Mouse (Mus musculus): ENCODE measurements around the gene Eif3i. TPM values are rescaled to one million over a fixed set of nuclear protein-coding genes. Genes with fewer than 3 reads are reported as not detected.

The Eif3i gene
- total RNA-seq (2021), result 100 to 1,000 TPM; 125 to 129 TPM

- peak; percentile 78 to 86 for DNase-seq
- intact Hi-C loops (cut with DNase I), result loop anchor here (5.0 to 10.0 kb wide), 2 partner anchors 138 to 266 kb away; partner anchors contain the start of genes Bsdc1, Rbbp4 and Zbtb8os
These were observed at the start of gene Eif3i, which contains the start of gene Tmem234 for GRCm38 (mm10) chr4:129600233-129601158. Gene Eif3i, minus strand, starts transcription at chr4:129600648. Gene Tmem234, plus strand, starts transcription at chr4:129600668.

- intact Hi-C loops (cut with DNase I), result no loop called here
- no peak for DNase-seq
These were observed 48.2 kb upstream of the Eif3i start for GRCm38 (mm10) chr4:129648656-129649055.

GRCm38 (mm10) chr4:129645204-129645603 lies 44.8 kb upstream of the Eif3i start:
- intact Hi-C loops (cut with DNase I), result no loop called here
- DNase-seq, result no peak

GRCm38 (mm10) chr4:129641756-129642155 lies 41.3 kb upstream of the Eif3i start:
- intact Hi-C loops (cut with DNase I), result no loop called here
- DNase-seq, result no peak

GRCm38 (mm10) chr4:129640638-129641467 lies 40.4 kb upstream of the Eif3i start, which contains the start of gene Txlna:
Gene Txlna, minus strand, starts transcription at chr4:129641065.
- DNase-seq, result peak; percentile 95 to 96
- intact Hi-C loops (cut with DNase I), result loop anchor here (1.0 kb wide), 1 partner anchor 17 kb away; no protein-coding TSS in a partner anchor

GRCm38 (mm10) chr4:129640101-129640637 lies 39.7 kb upstream of the Eif3i start:
- DNase-seq, result peak in 1 of 2 experiments; percentile 39
- intact Hi-C loops (cut with DNase I), result loop anchor here (1.0 kb wide), 1 partner anchor 16 kb away; no protein-coding TSS in a partner anchor

- no peak for DNase-seq
- intact Hi-C loops (cut with DNase I), result no loop called here
These were observed 38.8 kb upstream of the Eif3i start for GRCm38 (mm10) chr4:129639221-129639620.

GRCm38 (mm10) chr4:129633852-129634251 lies 33.4 kb upstream of the Eif3i start:
- DNase-seq, result no peak
- intact Hi-C loops (cut with DNase I), result no loop called here

GRCm38 (mm10) chr4:129631867-129632266 lies 31.4 kb upstream of the Eif3i start:
- no peak for DNase-seq
- intact Hi-C loops (cut with DNase I), result no loop called here

GRCm38 (mm10) chr4:129630944-129631343 lies 30.5 kb upstream of the Eif3i start:
- intact Hi-C loops (cut with DNase I), result no loop called here
- DNase-seq, result peak in 1 of 2 experiments; percentile 44

GRCm38 (mm10) chr4:129626035-129626434 lies 25.6 kb upstream of the Eif3i start:
- DNase-seq, result no peak
- intact Hi-C loops (cut with DNase I), result no loop called here

- intact Hi-C loops (cut with DNase I), result no loop called here
- DNase-seq, result no peak
These were observed 25.0 kb upstream of the Eif3i start for GRCm38 (mm10) chr4:129625496-129625895.

- intact Hi-C loops (cut with DNase I), result no loop called here
- DNase-seq, result peak; percentile 54 to 56
These were observed 24.6 kb upstream of the Eif3i start for GRCm38 (mm10) chr4:129625029-129625370.

GRCm38 (mm10) chr4:129624281-129625028 lies 24.0 kb upstream of the Eif3i start:
- intact Hi-C loops (cut with DNase I), result loop anchor here (1.0 kb wide), 1 partner anchor 16 kb away; no protein-coding TSS in a partner anchor
- DNase-seq, result peak; percentile 77 to 79

- peak; percentile 48 to 67 for DNase-seq
- intact Hi-C loops (cut with DNase I), result loop anchor here (1.0 kb wide), 1 partner anchor 17 kb away; no protein-coding TSS in a partner anchor
These were observed 23.2 kb upstream of the Eif3i start, which contains the start of gene Ccdc28b for GRCm38 (mm10) chr4:129623681-129624091. Gene Ccdc28b, minus strand, starts transcription at chr4:129623947.

GRCm38 (mm10) chr4:129622803-129623535 lies 22.5 kb upstream of the Eif3i start:
- DNase-seq, result no peak
- intact Hi-C loops (cut with DNase I), result no loop called here

- intact Hi-C loops (cut with DNase I), result no loop called here
- DNase-seq, result no peak
These were observed 21.8 kb upstream of the Eif3i start for GRCm38 (mm10) chr4:129622120-129622802.

- intact Hi-C loops (cut with DNase I), result no loop called here
- DNase-seq, result peak; percentile 49
These were observed 20.9 kb upstream of the Eif3i start for GRCm38 (mm10) chr4:129621283-129621841.
